ENCODE assay signal across 11 mouse cellular contexts in genomic region chr17:35569091-35569944, GRCm38 (mm10). TPM values are rescaled to one million over a fixed set of nuclear protein-coding genes. Genes with fewer than 3 reads are reported as not detected.
A peak's percentile ranks its signal among the peaks of the same experiment; 100 is the strongest.
DNase-seq lines count a peak whose midpoint lies in the region; ATAC-seq and TF ChIP-seq lines count a peak whose summit lies in the region.
"Had no signal": no experiment of that assay in that cellular context is flagged by ENCODE, and none has a peak within 500 bp of the region (broad histone marks: within the 10 kb centered on the region; RNA-seq: fewer than 3 reads in every experiment).

No protein-coding gene starts in this region.

- 3% methylated on average over 28 of the region's 28 CpGs for WGBS in liver, embryonic 11.5 days
- WGBS in embryonic facial prominence, embryonic 14.5 days = 5% methylated on average over 28 of the region's 28 CpGs
- WGBS in intestine, postnatal 0 days = 14% methylated on average over 28 of the region's 28 CpGs
- WGBS in stomach, embryonic 14.5 days = 5% methylated on average over 28 of the region's 28 CpGs

- no peak for TF ChIP-seq CTCF in intestine, postnatal 0 days (IDR thresholded peaks at IDR 0.05; ENCODE audit: low read depth)

- no peaks in the 10 kb centered on the region for H3K36me3 ChIP-seq in liver, embryonic 11.5 days (ENCODE audit: control insufficient read depth, insufficient read depth, low read length)
- no peaks in the 10 kb centered on the region for H3K36me3 ChIP-seq in embryonic facial prominence, embryonic 14.5 days (ENCODE audit: control insufficient read depth, insufficient read depth, low read length)
- H3K36me3 ChIP-seq in intestine, postnatal 0 days (ENCODE audit: control insufficient read depth, insufficient read depth) = no peaks in the 10 kb centered on the region
- H3K36me3 ChIP-seq in stomach, embryonic 14.5 days (ENCODE audit: control insufficient read depth, insufficient read depth, low read length) = no peaks in the 10 kb centered on the region
- H3K36me3 ChIP-seq: G1E had no signal

- H3K9me3 ChIP-seq in liver, embryonic 11.5 days (ENCODE audit: control insufficient read depth, low read length) = no peaks in the 10 kb centered on the region
- no peaks in the 10 kb centered on the region for H3K9me3 ChIP-seq in embryonic facial prominence, embryonic 14.5 days (ENCODE audit: control insufficient read depth, low read length)
- no peaks in the 10 kb centered on the region for H3K9me3 ChIP-seq in intestine, postnatal 0 days (ENCODE audit: control insufficient read depth)
- no peaks in the 10 kb centered on the region for H3K9me3 ChIP-seq in stomach, embryonic 14.5 days (ENCODE audit: control insufficient read depth, low read depth, low read length)
- H3K9me3 ChIP-seq: G1E had no signal

- ATAC-seq in liver, embryonic 11.5 days (replicated peaks; ENCODE audit: low FRiP score) = no peak
- 0 out of 2 replicates have a peak, but pooled peaks have one; percentile 30 for ATAC-seq in embryonic facial prominence, embryonic 14.5 days (ENCODE audit: low read depth)
- no peak for ATAC-seq in intestine, postnatal 0 days
- ATAC-seq in stomach, embryonic 14.5 days (ENCODE audit: insufficient number of reproducible peaks, insufficient read depth, low FRiP score, low read depth) = no peak
- no peak for ATAC-seq in activated CD4-positive, CD25-positive, alpha-beta regulatory T cell, adult 4 months

- no peak for DNase-seq in liver, embryonic 11.5 days (ENCODE audit: low spot score)
- no peak for DNase-seq in liver
- DNase-seq in embryonic facial prominence, embryonic 14.5 days (ENCODE audit: low spot score) = no peak
- no peak for DNase-seq in cerebellum, postnatal 25 days
- DNase-seq in cerebellum, adult 11-12 months = no peak
- DNase-seq: right cerebral cortex, postnatal 25 days had no signal

- peaks cover 30% of the 10 kb centered on the region for H3K27me3 ChIP-seq in liver, embryonic 11.5 days (replicated peaks; ENCODE audit: control insufficient read depth, insufficient read depth, low read length)
- H3K27me3 ChIP-seq in embryonic facial prominence, embryonic 14.5 days (replicated peaks; ENCODE audit: control insufficient read depth, insufficient read depth, low read length) = peaks cover 19% of the 10 kb centered on the region
- H3K27me3 ChIP-seq in intestine, postnatal 0 days (replicated peaks; ENCODE audit: control insufficient read depth, insufficient read depth, low read length) = peaks cover 12% of the 10 kb centered on the region; the same call in 1 of the 2 replicates
- H3K27me3 ChIP-seq in stomach, embryonic 14.5 days (ENCODE audit: control insufficient read depth, insufficient read depth, low read length) = 0 out of 2 replicates have a peak, but pooled peaks cover 6% of the 10 kb centered on the region

- 0 out of 2 replicates have a peak overlapping the region, but pooled peaks have one; percentile 15 for H3K4me3 ChIP-seq in liver, embryonic 11.5 days (ENCODE audit: low read depth, low read length)
- peak overlapping the region; percentile 24 for H3K4me3 ChIP-seq in embryonic facial prominence, embryonic 14.5 days (ENCODE audit: low read depth, low read length)
- H3K4me3 ChIP-seq in intestine, postnatal 0 days (ENCODE audit: low read depth, low read length) = no peak overlapping the region
- peak overlapping the region; percentile 17 for H3K4me3 ChIP-seq in stomach, embryonic 14.5 days (ENCODE audit: low read depth, low read length)

- H3K27ac ChIP-seq in liver, embryonic 11.5 days (ENCODE audit: low read depth, low read length) = no peak overlapping the region
- H3K27ac ChIP-seq in embryonic facial prominence, embryonic 14.5 days (replicated peaks; ENCODE audit: low read depth, low read length) = no peak overlapping the region
- no peak overlapping the region for H3K27ac ChIP-seq in intestine, postnatal 0 days (ENCODE audit: low read depth, low read length)
- no peak overlapping the region for H3K27ac ChIP-seq in stomach, embryonic 14.5 days (ENCODE audit: low read length)

- peak overlapping the region; percentile 47 for H3K4me2 ChIP-seq in liver, embryonic 11.5 days
- peak overlapping the region; percentile 51 for H3K4me2 ChIP-seq in embryonic facial prominence, embryonic 14.5 days (ENCODE audit: low read depth, low read length)
- H3K4me2 ChIP-seq in intestine, postnatal 0 days (replicated peaks; ENCODE audit: low read depth) = peak overlapping the region; percentile 49
- H3K4me2 ChIP-seq in stomach, embryonic 14.5 days (replicated peaks; ENCODE audit: low read depth, low read length) = peak overlapping the region; percentile 36

- no peak overlapping the region for H3K9ac ChIP-seq in liver, embryonic 11.5 days (ENCODE audit: low read depth, low read length)
- H3K9ac ChIP-seq in embryonic facial prominence, embryonic 14.5 days (ENCODE audit: low read depth, low read length) = peak overlapping the region; percentile 55
- peak overlapping the region; percentile 8; the same call in 1 of the 2 replicates for H3K9ac ChIP-seq in intestine, postnatal 0 days (ENCODE audit: low read depth, low read length)
- H3K9ac ChIP-seq in stomach, embryonic 14.5 days (replicated peaks; ENCODE audit: low read depth, low read length) = no peak overlapping the region; the same call in 1 of the 2 replicates

- H3K4me1 ChIP-seq in liver, embryonic 11.5 days (replicated peaks; ENCODE audit: control insufficient read depth, insufficient read depth, low read length) = no peaks in the 10 kb centered on the region
- 0 out of 2 replicates have a peak, but pooled peaks cover 9% of the 10 kb centered on the region for H3K4me1 ChIP-seq in embryonic facial prominence, embryonic 14.5 days (ENCODE audit: control insufficient read depth, insufficient read depth, low read length)
- 0 out of 2 replicates have a peak, but pooled peaks cover 3% of the 10 kb centered on the region for H3K4me1 ChIP-seq in intestine, postnatal 0 days (replicated peaks; ENCODE audit: control insufficient read depth, insufficient read depth, low read length)
- H3K4me1 ChIP-seq in stomach, embryonic 14.5 days (ENCODE audit: control insufficient read depth, insufficient read depth, low read length) = peaks cover 7% of the 10 kb centered on the region; the same call in 1 of the 2 replicates

RNA-seq across cellular contexts. Expression of gene 2300002M23Rik, which starts 2.1 kb away (rescaled TPM):
- polyA plus RNA-seq in liver, embryonic 11.5 days (2014; fragmentation: Nextera tagmentation; extraction: Ambion mirVana) = not detected in 2 replicates
- 0.47 and 1.3 TPM in 2 replicates for polyA plus RNA-seq in embryonic facial prominence, embryonic 14.5 days (2014; fragmentation: Nextera tagmentation; extraction: Ambion mirVana)
- polyA plus RNA-seq in intestine, postnatal 0 days (2015; fragmentation: Nextera tagmentation; extraction: Ambion mirVana) = not detected in 2 replicates
- 0.66 TPM in 1 of 2 replicates, not detected in the other for polyA plus RNA-seq in stomach, embryonic 14.5 days (2014; fragmentation: Nextera tagmentation; extraction: Ambion mirVana)
- polyA plus RNA-seq in activated CD4-positive, CD25-positive, alpha-beta regulatory T cell, adult 4 months (2017; shearing (Covaris generic)) = not detected
- polyA plus RNA-seq: cortical plate, adult 2 months; G1E had no signal

RNA-seq across cellular contexts. Expression of gene Cdsn, which starts 17.4 kb away (rescaled TPM):
- 0.17 TPM in 1 of 2 replicates, not detected in the other for polyA plus RNA-seq in liver, embryonic 11.5 days (2014; fragmentation: Nextera tagmentation; extraction: Ambion mirVana)
- 0.97 and 1.3 TPM in 2 replicates for polyA plus RNA-seq in embryonic facial prominence, embryonic 14.5 days (2014; fragmentation: Nextera tagmentation; extraction: Ambion mirVana)
- polyA plus RNA-seq in intestine, postnatal 0 days (2015; fragmentation: Nextera tagmentation; extraction: Ambion mirVana) = 0.22 and 0.40 TPM in 2 replicates
- 0.17 TPM in 1 of 2 replicates, not detected in the other for polyA plus RNA-seq in stomach, embryonic 14.5 days (2014; fragmentation: Nextera tagmentation; extraction: Ambion mirVana)
- not detected for polyA plus RNA-seq in activated CD4-positive, CD25-positive, alpha-beta regulatory T cell, adult 4 months (2017; shearing (Covaris generic))
- polyA plus RNA-seq: G1E had no signal

RNA-seq across cellular contexts. Expression of gene Sfta2, which starts 32.0 kb away (rescaled TPM):
- 0.32 TPM in 1 of 2 replicates, not detected in the other for polyA plus RNA-seq in liver, embryonic 11.5 days (2014; fragmentation: Nextera tagmentation; extraction: Ambion mirVana)
- polyA plus RNA-seq in embryonic facial prominence, embryonic 14.5 days (2014; fragmentation: Nextera tagmentation; extraction: Ambion mirVana) = 0.28 TPM in 1 of 2 replicates, not detected in the other
- 0.99 and 1.0 TPM in 2 replicates for polyA plus RNA-seq in intestine, postnatal 0 days (2015; fragmentation: Nextera tagmentation; extraction: Ambion mirVana)
- polyA plus RNA-seq in stomach, embryonic 14.5 days (2014; fragmentation: Nextera tagmentation; extraction: Ambion mirVana) = 20.2 and 25.2 TPM in 2 replicates
- polyA plus RNA-seq in activated CD4-positive, CD25-positive, alpha-beta regulatory T cell, adult 4 months (2017; shearing (Covaris generic)) = not detected
- polyA plus RNA-seq: cortical plate, adult 2 months; G1E had no signal

RNA-seq across cellular contexts. Expression of gene Psors1c2, which starts 36.3 kb away (rescaled TPM):
- 0.69 TPM in 1 of 2 replicates, not detected in the other for polyA plus RNA-seq in liver, embryonic 11.5 days (2014; fragmentation: Nextera tagmentation; extraction: Ambion mirVana)
- polyA plus RNA-seq in embryonic facial prominence, embryonic 14.5 days (2014; fragmentation: Nextera tagmentation; extraction: Ambion mirVana) = 0.59 and 1.9 TPM in 2 replicates
- not detected in 2 replicates for polyA plus RNA-seq in intestine, postnatal 0 days (2015; fragmentation: Nextera tagmentation; extraction: Ambion mirVana)
- 0.81 and 1.1 TPM in 2 replicates for polyA plus RNA-seq in stomach, embryonic 14.5 days (2014; fragmentation: Nextera tagmentation; extraction: Ambion mirVana)
- not detected for polyA plus RNA-seq in activated CD4-positive, CD25-positive, alpha-beta regulatory T cell, adult 4 months (2017; shearing (Covaris generic))

RNA-seq across cellular contexts. Expression of gene Cchcr1, which starts 52.4 kb away (rescaled TPM):
- 13.4 and 14.2 TPM in 2 replicates for polyA plus RNA-seq in liver, embryonic 11.5 days (2014; fragmentation: Nextera tagmentation; extraction: Ambion mirVana)
- polyA plus RNA-seq in embryonic facial prominence, embryonic 14.5 days (2014; fragmentation: Nextera tagmentation; extraction: Ambion mirVana) = 10.5 and 12.2 TPM in 2 replicates
- 4.8 and 5.0 TPM in 2 replicates for polyA plus RNA-seq in intestine, postnatal 0 days (2015; fragmentation: Nextera tagmentation; extraction: Ambion mirVana)
- polyA plus RNA-seq in stomach, embryonic 14.5 days (2014; fragmentation: Nextera tagmentation; extraction: Ambion mirVana) = 16.7 and 19.0 TPM in 2 replicates
- 1 to 10 TPM; 3.7 to 5.0 TPM for polyA plus RNA-seq in activated CD4-positive, CD25-positive, alpha-beta regulatory T cell, adult 4 months (2017; shearing (Covaris generic))

Comparison
In these comparisons a context has a peak if more than half of its experiments do, and no peak if none do; other contexts are left out.
1. H3K9ac ChIP-seq: peak in embryonic facial prominence, embryonic 14.5 days (single experiment) and intestine, postnatal 0 days (single experiment); none in liver, embryonic 11.5 days (single experiment) and stomach, embryonic 14.5 days (single experiment).
2. RNA of gene Sfta2, which starts 32.0 kb away (polyA plus RNA-seq): 20.2 to 25.2 TPM in stomach, embryonic 14.5 days; 0.99 to 1.0 TPM in intestine, postnatal 0 days, 0.32 TPM in liver, embryonic 11.5 days, 0.28 TPM in embryonic facial prominence, embryonic 14.5 days and not detected in activated CD4-positive, CD25-positive, alpha-beta regulatory T cell, adult 4 months; every median in the first group is over 10 times any median in the second.
3. Peak in every context shown above with its lines, with median percentiles within 50 percentile points of each other: H3K4me2 ChIP-seq.